Mouse (Mus musculus) ES-E14 (cell line): ENCODE data around the gene Rasl11a. TPM values are rescaled to one million over a fixed set of nuclear protein-coding genes. Genes with fewer than 3 reads are reported as not detected.

Experiments used
- DNase-seq: peaks from one replicate; pipeline ENCODE4 v3.0.0-alpha.2; 2013; ENCODE audit warnings: low read depth, low spot score
- H3K27ac ChIP-seq: 2 replicates; pipeline ENCODE4 v1.5.1; 2012; ENCODE audit warnings: low read depth, mild to moderate bottlenecking, low read length, moderate library complexity, mixed read lengths; ENCODE audit not compliant: poor library complexity, insufficient read depth, severe bottlenecking
- H3K36me3 ChIP-seq: 2 replicates; pipeline ENCODE4 v1.6.1; 2012; ENCODE audit warnings: mild to moderate bottlenecking, low read length, moderate library complexity, mixed read lengths; ENCODE audit not compliant: control insufficient read depth, poor library complexity, insufficient read depth, severe bottlenecking
- H3K4me1 ChIP-seq, 2 experiments: fragments of 150-350 bp in 1 of 2; sonication (generic) in 1 of 2; 2 replicates each; pipeline ENCODE4 v1.6.1; 2012; ENCODE audit warnings: low read length in 2 of 2, mild to moderate bottlenecking in 1 of 2, mixed read lengths in 1 of 2; ENCODE audit not compliant: control insufficient read depth in 2 of 2, insufficient read depth in 2 of 2, poor library complexity in 1 of 2
- H3K4me3 ChIP-seq, 2 experiments: fragments of 150-350 bp in 1 of 2; sonication (generic) in 1 of 2; 2 replicates each; pipeline ENCODE4 v1.5.1; 2012; ENCODE audit warnings: low read length in 2 of 2, low read depth in 1 of 2, mild to moderate bottlenecking in 1 of 2, mixed read lengths in 1 of 2; ENCODE audit not compliant: insufficient read depth in 1 of 2, poor library complexity in 1 of 2, severe bottlenecking in 1 of 2
- H3K9ac ChIP-seq: 2 replicates; pipeline ENCODE4 v1.6.1; 2012; ENCODE audit warnings: low read depth, mild to moderate bottlenecking, low read length, mixed read lengths; ENCODE audit not compliant: poor library complexity, insufficient read depth, severe bottlenecking
- H3K9me3 ChIP-seq: fragments of 150-350 bp; sonication (generic); 2 replicates; pipeline ENCODE4 v1.6.1; 2012; ENCODE audit warnings: low read depth, mild to moderate bottlenecking, low read length; ENCODE audit not compliant: control insufficient read depth, insufficient read depth
- CHD2 ChIP-seq: IDR thresholded peaks from 2 replicates; pipeline ENCODE4 v1.6.1; 2014; ENCODE audit warnings: mild to moderate bottlenecking, low read depth, low read length, inconsistent platforms
- HCFC1 ChIP-seq: IDR thresholded peaks from 2 replicates; pipeline ENCODE4 v1.6.1; 2012; ENCODE audit warnings: low read length, inconsistent platforms, borderline replicate concordance; ENCODE audit not compliant: insufficient read depth
- MAFK ChIP-seq: IDR thresholded peaks from 2 replicates; pipeline ENCODE4 v1.6.1; 2014; ENCODE audit warnings: mild to moderate bottlenecking, low read depth, low read length, inconsistent platforms; ENCODE audit not compliant: insufficient read depth
- ZC3H11A ChIP-seq: IDR thresholded peaks from 2 replicates; pipeline ENCODE4 v1.6.1; 2012; ENCODE audit warnings: low read depth, mild to moderate bottlenecking, inconsistent platforms, low read length, borderline replicate concordance
- ZNF384 ChIP-seq: IDR thresholded peaks from 2 replicates; pipeline ENCODE4 v1.6.1; 2012; ENCODE audit warnings: low read depth, low read length, inconsistent platforms
- in situ Hi-C, 2 experiments: fragments of 600-800 bp; cut with MboI; formaldehyde crosslinking; loops; one replicate each; pipeline ENCODE4 v1.15.1; 2025; ENCODE audit warnings: low sequenced_read_pairs in 2 of 2, inconsistent platforms in 1 of 2; ENCODE audit not compliant: unreplicated experiment in 2 of 2
- total RNA-seq: library from RNA; depleted of rRNA; stranded (reverse); fragments of 300-350 nt; gene quantifications from 2 replicates; pipeline ENCODE4 v1.2.3, GENCODE M21; 2012

Rasl11a gene
- total RNA-seq, 1 experiment, result 7.3 TPM

GRCm38 (mm10) chr5:146839760-146840159 lies 5.1 kb upstream of the Rasl11a start:
- in situ Hi-C loops, result no loop called here
- H3K36me3 ChIP-seq, result peaks cover 36% of the 10 kb centered on the region

DNA sequence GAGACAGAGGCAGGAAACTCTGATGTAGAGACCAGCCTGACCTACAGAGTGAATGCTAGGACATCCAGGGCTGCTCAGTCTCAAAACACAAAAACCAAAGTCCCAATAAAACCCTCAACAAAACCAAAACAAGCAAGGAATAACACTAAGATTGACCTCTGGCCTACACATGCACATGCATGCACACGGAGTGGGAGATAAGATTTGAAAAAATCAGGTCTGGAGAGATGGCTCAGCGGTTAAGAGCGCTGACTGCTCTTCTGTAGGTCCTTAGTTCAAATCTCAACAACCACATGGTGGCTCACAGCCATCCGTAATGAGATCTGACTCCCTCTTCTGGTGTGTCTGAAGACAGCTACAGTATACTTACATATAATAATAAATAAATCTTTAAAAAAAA lies 4.4 kb upstream of the Rasl11a start:
- no peak for DNase-seq
- peaks cover 0 to 6% of the 10 kb centered on the region in 2 experiments; a peak in 1 of 4 replicates for H3K4me1 ChIP-seq
- H3K4me3 ChIP-seq, result no peak overlapping the region
- peaks cover 29% of the 10 kb centered on the region for H3K36me3 ChIP-seq
- TF ChIP-seq HCFC1 (no peak), CHD2 (no peak), ZNF384 (no peak), ZC3H11A (no peak), MAFK (no peak)
- no peak overlapping the region for H3K27ac ChIP-seq
- H3K9me3 ChIP-seq, result no peaks in the 10 kb centered on the region
- H3K9ac ChIP-seq, result no peak overlapping the region
- in situ Hi-C loops, result no loop called here

More at GRCm38 (mm10) chr5:146839760-146840159, 5.1 kb upstream of the Rasl11a start:
- peaks cover 0 to 6% of the 10 kb centered on the region in 2 experiments; a peak in 1 of 4 replicates for H3K4me1 ChIP-seq
- no peak overlapping the region for H3K9ac ChIP-seq
- no peak for TF ChIP-seq ZNF384
- no peak for TF ChIP-seq MAFK
- TF ChIP-seq ZC3H11A, result no peak
- TF ChIP-seq HCFC1, result no peak
- TF ChIP-seq CHD2, result no peak
- no peak overlapping the region for H3K27ac ChIP-seq
- no peak for DNase-seq
- H3K4me3 ChIP-seq, result no peak overlapping the region
- no peaks in the 10 kb centered on the region for H3K9me3 ChIP-seq

GRCm38 (mm10) chr5:146841301-146841700 lies 3.6 kb upstream of the Rasl11a start:
- H3K9me3 ChIP-seq, result no peaks in the 10 kb centered on the region
- H3K27ac ChIP-seq, result no peak overlapping the region
- no peak overlapping the region for H3K4me3 ChIP-seq
- no peak overlapping the region for H3K9ac ChIP-seq
- DNase-seq, result no peak
- peaks cover 0 to 8% of the 10 kb centered on the region in 2 experiments; a peak in 1 of 4 replicates for H3K4me1 ChIP-seq
- TF ChIP-seq MAFK (no peak), HCFC1 (no peak), ZC3H11A (no peak), CHD2 (no peak), ZNF384 (no peak)
- in situ Hi-C loops, result no loop called here
- peaks cover 21% of the 10 kb centered on the region for H3K36me3 ChIP-seq

GRCm38 (mm10) chr5:146841996-146842395 lies 2.9 kb upstream of the Rasl11a start:
- TF ChIP-seq HCFC1 (no peak), ZNF384 (no peak), MAFK (no peak), ZC3H11A (no peak), CHD2 (no peak)
- H3K9me3 ChIP-seq, result no peaks in the 10 kb centered on the region
- no peak for DNase-seq
- H3K36me3 ChIP-seq, result peaks cover 15% of the 10 kb centered on the region
- H3K9ac ChIP-seq, result no peak overlapping the region
- peaks cover 0 to 8% of the 10 kb centered on the region in 2 experiments; a peak in 1 of 4 replicates for H3K4me1 ChIP-seq
- in situ Hi-C loops, result no loop called here
- H3K4me3 ChIP-seq, result no peak overlapping the region
- no peak overlapping the region for H3K27ac ChIP-seq
